Mouse (Mus musculus): ENCODE data around the gene Tmem150c. TPM values are rescaled to one million over a fixed set of nuclear protein-coding genes. Genes with fewer than 3 reads are reported as not detected.

Gene Tmem150c
- polyA plus RNA-seq, 1 experiment from 2014 or later = 39.8 TPM

- Histone ChIP-seq H3K27me3 (replicated peaks) (no peaks in the 10 kb centered on the region), H3K36me3 (replicated peaks) (peaks cover 22% of the 10 kb centered on the region), H3K9me3 (no peaks in the 10 kb centered on the region), H3K4me2 (no peak overlapping the region), H3K9ac (no peak overlapping the region), H3K4me1 (peaks cover 13% of the 10 kb centered on the region), H3K4me3 (no peak overlapping the region), H3K27ac (peak overlapping the region; percentile 65)
- ATAC-seq (replicated peaks) = peak; percentile 77
- WGBS = 24% methylated on average over 6 of the region's 6 CpGs
These were observed 129.5 kb downstream of the Tmem150c start for GRCm38 (mm10) chr5:100030069-100030468.

Other genes with a start within 250 kb of the Tmem150c start
- 156 and 180 TPM in 2 replicates for gene Hnrnpd, start 180.9 kb downstream of the Tmem150c start, polyA plus RNA-seq (2015; fragmentation: Nextera tagmentation; extraction: Ambion mirVana)
- gene 4930524J08Rik, start 180.7 kb downstream of the Tmem150c start, polyA plus RNA-seq (2015; fragmentation: Nextera tagmentation; extraction: Ambion mirVana) = 2.8 and 3.8 TPM in 2 replicates
- 221 and 226 TPM in 2 replicates for gene Hnrnpdl, start 120.1 kb downstream of the Tmem150c start, polyA plus RNA-seq (2015; fragmentation: Nextera tagmentation; extraction: Ambion mirVana)
- gene Enoph1, start 119.8 kb downstream of the Tmem150c start, polyA plus RNA-seq (2015; fragmentation: Nextera tagmentation; extraction: Ambion mirVana) = 51.7 and 56.2 TPM in 2 replicates

Measured in midbrain, embryonic 15.5 days (tissue).